ENCODE assay signal across 23 mouse cellular contexts in the genomic region with DNA sequence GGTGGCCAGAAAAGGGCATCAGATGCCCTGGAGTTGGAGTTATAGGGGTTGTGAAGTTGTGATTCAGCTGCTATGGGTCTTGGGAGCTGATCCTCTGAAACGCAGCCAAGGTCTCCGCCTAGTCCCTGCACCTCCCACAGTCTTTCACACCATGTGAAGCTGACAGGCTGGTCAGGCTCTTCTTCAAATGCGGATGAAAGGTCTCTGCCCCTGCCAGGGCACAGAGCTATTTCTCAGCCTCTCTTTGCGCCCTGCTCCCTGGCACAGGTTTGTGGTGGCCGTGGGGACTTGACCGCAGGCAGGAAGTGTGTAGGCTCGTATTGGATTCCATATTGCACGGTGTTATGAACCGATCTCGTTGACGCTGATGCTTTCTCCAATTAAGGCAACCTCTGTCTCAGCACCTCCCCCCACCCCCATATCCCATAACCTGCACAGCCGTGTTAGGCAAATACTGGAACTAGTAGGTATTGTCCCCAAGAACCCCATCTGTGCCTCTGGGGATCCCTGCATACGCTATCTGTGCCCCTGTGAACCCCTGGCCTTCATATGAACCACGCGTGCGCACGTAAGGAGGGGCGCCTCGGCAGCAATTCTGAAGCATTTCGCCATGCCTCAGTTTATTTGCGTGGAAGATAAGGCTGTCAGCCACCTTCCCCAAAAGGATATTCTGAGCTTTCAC.
DNase-seq lines count a peak whose midpoint lies in the region; ATAC-seq and TF ChIP-seq lines count a peak whose summit lies in the region.
"Had no signal": no experiment of that assay in that cellular context is flagged by ENCODE, and none has a peak within 500 bp of the region (broad histone marks: within the 10 kb centered on the region; RNA-seq: fewer than 3 reads in every experiment).

No protein-coding gene starts in this region.

- ATAC-seq in kidney, embryonic 16.5 days (ENCODE audit: low FRiP score, low TSS enrichment), result peak; percentile 8; the same call in 1 of the 2 replicates
- no peak for ATAC-seq in midbrain, postnatal 0 days (ENCODE audit: low FRiP score)
- no peak for ATAC-seq in midbrain, embryonic 15.5 days (replicated peaks)
- ATAC-seq: CD4-positive, CD25-positive, alpha-beta regulatory T cell, adult 4 months; forebrain, embryonic 14.5 days; liver, postnatal 0 days; midbrain, embryonic 16.5 days had no signal

- no peak for TF ChIP-seq CTCF in midbrain, postnatal 0 days (IDR thresholded peaks at IDR 0.05)

- no peaks in the 10 kb centered on the region for H3K9me3 ChIP-seq in heart, embryonic 10.5 days
- H3K9me3 ChIP-seq in kidney, embryonic 16.5 days (ENCODE audit: low read length), result no peaks in the 10 kb centered on the region
- no peaks in the 10 kb centered on the region for H3K9me3 ChIP-seq in midbrain, postnatal 0 days (ENCODE audit: low read length)
- H3K9me3 ChIP-seq in midbrain, embryonic 15.5 days, result no peaks in the 10 kb centered on the region
- H3K9me3 ChIP-seq: embryonic facial prominence, embryonic 15.5 days; hindbrain, embryonic 12.5 days; limb, embryonic 12.5 days had no signal

- WGBS in heart, embryonic 10.5 days, result 81% methylated on average over 21 of the region's 21 CpGs
- 76% methylated on average over 21 of the region's 21 CpGs for WGBS in kidney, embryonic 16.5 days
- WGBS in midbrain, postnatal 0 days, result 88% methylated on average over 21 of the region's 21 CpGs
- WGBS in midbrain, embryonic 15.5 days, result 87% methylated on average over 21 of the region's 21 CpGs

- H3K4me1 ChIP-seq in heart, embryonic 10.5 days, result no peaks in the 10 kb centered on the region
- H3K4me1 ChIP-seq in kidney, embryonic 16.5 days (ENCODE audit: insufficient read depth, low read length), result peaks cover 9% of the 10 kb centered on the region; the same call in 1 of the 2 replicates
- no peaks in the 10 kb centered on the region for H3K4me1 ChIP-seq in midbrain, postnatal 0 days (ENCODE audit: insufficient read depth, low read length)
- H3K4me1 ChIP-seq in midbrain, embryonic 15.5 days, result no peaks in the 10 kb centered on the region
- H3K4me1 ChIP-seq: embryonic facial prominence, embryonic 15.5 days; hindbrain, embryonic 12.5 days; megakaryocyte, embryonic 14.5 days had no signal

- no peak for DNase-seq in heart, embryonic 10.5 days (ENCODE audit: low spot score)
- DNase-seq in heart, adult 8-10 months (ENCODE audit: low spot score), result no peak
- no peak for DNase-seq in kidney, postnatal 36 days
- DNase-seq in midbrain, postnatal 0 days (ENCODE audit: low spot score), result peak; percentile 16
- DNase-seq in cerebellum, postnatal 4 days (ENCODE audit: low spot score in 2 of 2), result no peak
- DNase-seq: adrenal gland, postnatal 36 days; cerebellum, adult 9-10 months; gastrocnemius, adult 2 months; kidney, adult 9 months; liver, postnatal 0 days; right cerebral cortex, postnatal 4 days; thymus, adult 18-20 months; thymus, postnatal 36 days had no signal

- no peaks in the 10 kb centered on the region for H3K27me3 ChIP-seq in heart, embryonic 10.5 days (ENCODE audit: insufficient read depth, poor library complexity, severe bottlenecking)
- no peaks in the 10 kb centered on the region for H3K27me3 ChIP-seq in kidney, embryonic 16.5 days (ENCODE audit: insufficient read depth, low read length)
- H3K27me3 ChIP-seq in midbrain, postnatal 0 days (ENCODE audit: insufficient read depth, low read length), result no peaks in the 10 kb centered on the region
- H3K27me3 ChIP-seq in midbrain, embryonic 15.5 days (replicated peaks), result no peaks in the 10 kb centered on the region
- H3K27me3 ChIP-seq: embryonic facial prominence, embryonic 15.5 days; hindbrain, embryonic 12.5 days; limb, embryonic 12.5 days; megakaryocyte, embryonic 14.5 days had no signal

- no peaks in the 10 kb centered on the region for H3K36me3 ChIP-seq in heart, embryonic 10.5 days
- no peaks in the 10 kb centered on the region for H3K36me3 ChIP-seq in kidney, embryonic 16.5 days (ENCODE audit: insufficient read depth, low read length)
- H3K36me3 ChIP-seq in midbrain, postnatal 0 days (ENCODE audit: insufficient read depth, low read length), result no peaks in the 10 kb centered on the region
- no peaks in the 10 kb centered on the region for H3K36me3 ChIP-seq in midbrain, embryonic 15.5 days (replicated peaks)
- H3K36me3 ChIP-seq: embryonic facial prominence, embryonic 15.5 days; hindbrain, embryonic 12.5 days; limb, embryonic 12.5 days had no signal

- H3K4me2 ChIP-seq in kidney, embryonic 16.5 days (replicated peaks; ENCODE audit: low read depth, low read length), result no peak overlapping the region
- no peak overlapping the region for H3K4me2 ChIP-seq in midbrain, postnatal 0 days (ENCODE audit: low read depth, low read length, poor library complexity, severe bottlenecking)
- H3K4me2 ChIP-seq in midbrain, embryonic 15.5 days, result no peak overlapping the region
- H3K4me2 ChIP-seq: embryonic facial prominence, embryonic 15.5 days; hindbrain, embryonic 12.5 days; limb, embryonic 12.5 days; liver, embryonic 11.5 days had no signal

- H3K27ac ChIP-seq in heart, embryonic 10.5 days, result 0 out of 2 replicates have a peak overlapping the region, but pooled peaks have one; percentile 5
- peak overlapping the region; percentile 61; the same call in 1 of the 2 replicates for H3K27ac ChIP-seq in kidney, embryonic 16.5 days (ENCODE audit: low read length)
- H3K27ac ChIP-seq in midbrain, postnatal 0 days (ENCODE audit: low read depth, low read length), result no peak overlapping the region
- no peak overlapping the region for H3K27ac ChIP-seq in midbrain, embryonic 15.5 days
- H3K27ac ChIP-seq: embryonic facial prominence, embryonic 15.5 days; gastrocnemius, adult 2 months; hindbrain, embryonic 12.5 days; limb, embryonic 12.5 days had no signal

- no peak overlapping the region for H3K4me3 ChIP-seq in heart, embryonic 10.5 days
- H3K4me3 ChIP-seq in kidney, embryonic 16.5 days (ENCODE audit: low read length), result no peak overlapping the region
- no peak overlapping the region for H3K4me3 ChIP-seq in midbrain, postnatal 0 days (ENCODE audit: low read depth, low read length)
- H3K4me3 ChIP-seq in midbrain, embryonic 15.5 days, result no peak overlapping the region
- H3K4me3 ChIP-seq: embryonic facial prominence, embryonic 15.5 days; gastrocnemius, adult 2 months; hindbrain, embryonic 12.5 days; limb, embryonic 12.5 days; megakaryocyte, embryonic 14.5 days had no signal

- H3K9ac ChIP-seq in kidney, embryonic 16.5 days (replicated peaks; ENCODE audit: low read length), result no peak overlapping the region
- H3K9ac ChIP-seq in midbrain, postnatal 0 days (replicated peaks; ENCODE audit: low read length, poor library complexity, severe bottlenecking), result no peak overlapping the region
- H3K9ac ChIP-seq in midbrain, embryonic 15.5 days, result no peak overlapping the region
- H3K9ac ChIP-seq: embryonic facial prominence, embryonic 15.5 days; hindbrain, embryonic 12.5 days; limb, embryonic 12.5 days; liver, postnatal 0 days had no signal

Comparison
In these comparisons a context has a peak if more than half of its experiments do, and no peak if none do; other contexts are left out.
1. H3K27ac ChIP-seq: peak in heart, embryonic 10.5 days (single experiment) and kidney, embryonic 16.5 days (single experiment); none in midbrain, postnatal 0 days (single experiment) and midbrain, embryonic 15.5 days (single experiment).